Mouse (Mus musculus) lung, embryonic 16.5 days (tissue): ENCODE data around the gene Gm6309. TPM values are rescaled to one million over a fixed set of nuclear protein-coding genes. Genes with fewer than 3 reads are reported as not detected.
"Not testable (repeated sequence)": the region's sequence is repeated elsewhere in the genome, so short reads cannot be mapped to it uniquely, and the experiment has no call there.

Experiments used
- ATAC-seq: fragments of 200-750 bp; cut with Nextera tagmentation; 2 replicates; pipeline ENCODE4 v1.8.0; 2017; ENCODE audit warnings: low read depth, mild to moderate bottlenecking, moderate library complexity
- H3K27ac ChIP-seq: fragments of 300-500 bp; sonication (generic); 2 replicates; pipeline ENCODE4 v1.5.1; 2014; ENCODE audit warnings: mild to moderate bottlenecking, control low read depth, low read length
- H3K27me3 ChIP-seq: fragments of 300-500 bp; sonication (generic); 2 replicates; pipeline ENCODE4 v1.6.1; 2014; ENCODE audit warnings: low read depth, low read length, mixed read lengths; ENCODE audit not compliant: control insufficient read depth, insufficient read depth
- H3K36me3 ChIP-seq: fragments of 300-500 bp; sonication (generic); 2 replicates; pipeline ENCODE4 v1.6.1; 2014; ENCODE audit warnings: low read length; ENCODE audit not compliant: control insufficient read depth, insufficient read depth
- H3K4me1 ChIP-seq: fragments of 300-500 bp; sonication (generic); replicated peaks from 2 replicates; pipeline ENCODE4 v1.6.1; 2014; ENCODE audit warnings: low read length, mixed read lengths; ENCODE audit not compliant: control insufficient read depth, insufficient read depth
- H3K4me2 ChIP-seq: fragments of 300-500 bp; sonication (generic); 2 replicates; pipeline ENCODE4 v1.6.1; 2014; ENCODE audit warnings: low read depth, low read length, control low read depth
- H3K4me3 ChIP-seq: fragments of 300-500 bp; sonication (generic); 2 replicates; pipeline ENCODE4 v1.5.1; 2014; ENCODE audit warnings: mild to moderate bottlenecking, low read length, control low read depth
- H3K9ac ChIP-seq: fragments of 300-500 bp; sonication (generic); 2 replicates; pipeline ENCODE4 v1.6.1; 2014; ENCODE audit warnings: low read length, control low read depth
- H3K9me3 ChIP-seq: fragments of 300-500 bp; sonication (generic); 2 replicates; pipeline ENCODE4 v1.6.1; 2016; ENCODE audit warnings: low read length; ENCODE audit not compliant: control insufficient read depth
- whole genome bisulfite sequencing: fragments of 180-500 bp; shearing (Covaris S2); extraction: QIAGEN DNeasy Blood & Tissue Kit; methylation state at CpG from one replicate; pipeline ENCODE4 v1.1.7; 2014; 5-methylcytosine and 5-hydroxymethylcytosine counted together
- polyA plus RNA-seq: library from polyadenylated mRNA; unstranded; fragments of >200 nt; fragmentation: Nextera tagmentation; extraction: Ambion mirVana; gene quantifications from 2 replicates; pipeline ENCODE4 v1.2.1, GENCODE M21; 2015

The Gm6309 gene
- polyA plus RNA-seq, 1 experiment from 2014 or later: not detected

GRCm38 (mm10) chr5:146188712-146189111 is 18.2 kb upstream of the Gm6309 start:
- Histone ChIP-seq H3K4me2 (no peak overlapping the region), H3K27ac (no peak overlapping the region), H3K4me3 (no peak overlapping the region), H3K27me3 (no peaks in the 10 kb centered on the region), H3K9me3 (no peaks in the 10 kb centered on the region), H3K4me1 (no peaks in the 10 kb centered on the region), H3K9ac (no peak overlapping the region), H3K36me3 (no peaks in the 10 kb centered on the region)
- ATAC-seq: no peak
- 83% methylated on average over 7 of the region's 7 CpGs for WGBS

- Histone ChIP-seq H3K9me3 (no peaks in the 10 kb centered on the region), H3K27ac (no peak overlapping the region), H3K9ac (no peak overlapping the region), H3K36me3 (no peaks in the 10 kb centered on the region), H3K4me3 (no peak overlapping the region), H3K4me1 (no peaks in the 10 kb centered on the region), H3K4me2 (no peak overlapping the region), H3K27me3 (no peaks in the 10 kb centered on the region)
- no peak for ATAC-seq
- WGBS: 83% methylated on average over 1 of the region's 1 CpGs
These were observed 17.6 kb upstream of the Gm6309 start for GRCm38 (mm10) chr5:146188144-146188543.

DNA sequence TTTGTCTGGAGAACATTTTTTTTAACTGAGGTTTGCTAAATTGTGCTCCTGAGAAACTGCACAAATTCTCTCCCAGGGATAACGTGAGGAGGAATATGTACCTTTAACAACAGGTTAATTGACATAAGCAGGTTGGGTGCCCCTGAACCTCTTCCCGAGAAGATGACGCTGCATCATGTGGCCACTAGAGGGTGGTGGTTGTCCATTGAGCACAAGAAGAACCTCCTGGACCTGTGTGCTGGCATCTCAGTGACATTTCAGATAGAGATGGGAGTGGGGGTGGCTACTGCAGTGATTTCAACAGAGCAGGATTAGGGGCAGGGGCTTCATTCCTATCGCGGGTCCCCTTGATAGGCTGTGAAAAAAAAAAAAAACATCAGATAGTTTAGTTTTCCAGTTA is 16.9 kb upstream of the Gm6309 start:
- H3K4me2 ChIP-seq, H3K36me3 ChIP-seq, ATAC-seq, H3K9ac ChIP-seq, H3K27ac ChIP-seq, H3K4me1 ChIP-seq, H3K4me3 ChIP-seq, H3K27me3 ChIP-seq, H3K9me3 ChIP-seq: not testable (repeated sequence)
- WGBS: 19% methylated on average over 5 of the region's 5 CpGs

DNA sequence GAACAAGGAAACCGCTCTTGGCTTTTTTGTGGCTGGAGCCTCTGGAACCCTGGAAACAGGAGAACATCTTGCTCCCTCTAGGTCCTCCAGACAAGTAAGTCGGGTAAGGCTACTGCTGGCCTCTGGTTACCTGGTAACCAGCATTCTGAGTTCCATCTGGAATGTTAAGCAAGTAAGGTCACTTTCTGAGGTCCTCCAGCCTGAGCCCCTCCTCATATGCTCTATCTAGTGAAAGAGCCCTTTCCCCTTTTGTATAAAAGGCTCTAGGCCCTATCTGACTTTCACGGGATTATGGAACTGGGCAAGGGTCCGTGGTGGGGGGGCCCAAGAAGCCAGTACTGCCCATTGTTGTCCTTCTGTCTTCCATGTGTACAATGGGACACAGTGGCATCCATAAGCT is 14.7 kb upstream of the Gm6309 start, which contains the start of gene 1700001J03Rik:
TSS of gene 1700001J03Rik (minus strand) at position 101 of the 400 bp plus-strand sequence.
- not testable (repeated sequence) for H3K9me3 ChIP-seq, H3K27ac ChIP-seq, ATAC-seq, H3K4me2 ChIP-seq, H3K4me1 ChIP-seq, H3K4me3 ChIP-seq, H3K9ac ChIP-seq, H3K27me3 ChIP-seq, H3K36me3 ChIP-seq
- 63% methylated on average over 4 of the region's 4 CpGs for WGBS

DNA sequence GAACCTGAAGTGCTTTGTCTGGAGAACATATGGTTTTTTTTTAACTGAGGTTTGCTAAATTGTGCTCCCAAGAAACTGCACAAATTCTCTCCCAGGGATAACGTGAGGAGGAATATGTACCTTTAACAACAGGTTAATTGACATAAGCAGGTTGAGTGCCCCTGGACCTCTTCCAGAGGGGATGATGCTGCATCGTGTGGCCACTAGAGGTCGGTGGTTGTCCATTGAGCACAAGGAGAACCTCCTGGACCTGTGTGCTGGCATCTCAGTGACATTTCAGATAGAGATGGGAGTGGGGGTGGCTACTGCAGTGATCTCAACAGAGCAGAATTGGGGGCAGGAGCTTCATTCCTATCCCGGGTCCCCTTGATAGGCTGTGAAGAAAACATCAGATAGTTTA is 2.2 kb upstream of the Gm6309 start:
- H3K4me1 ChIP-seq, H3K4me2 ChIP-seq: not testable (repeated sequence)
- 59% methylated on average over 4 of the region's 4 CpGs for WGBS

GRCm38 (mm10) chr5:146160439-146160838 is 10.1 kb downstream of the Gm6309 start, which contains the start of gene Gm5565:
TSS of gene Gm5565 (minus strand) at chr5:146160539.
- not testable (repeated sequence) for H3K27ac ChIP-seq, H3K9me3 ChIP-seq, H3K9ac ChIP-seq, H3K4me2 ChIP-seq, H3K4me1 ChIP-seq, ATAC-seq, H3K36me3 ChIP-seq, H3K27me3 ChIP-seq, H3K4me3 ChIP-seq
- 95% methylated on average over 3 of the region's 3 CpGs for WGBS

More for the DNA sequence above, 2.2 kb upstream of the Gm6309 start:
- not testable (repeated sequence) for H3K36me3 ChIP-seq, ATAC-seq, H3K4me3 ChIP-seq, H3K27me3 ChIP-seq, H3K9me3 ChIP-seq, H3K9ac ChIP-seq, H3K27ac ChIP-seq

DNA sequence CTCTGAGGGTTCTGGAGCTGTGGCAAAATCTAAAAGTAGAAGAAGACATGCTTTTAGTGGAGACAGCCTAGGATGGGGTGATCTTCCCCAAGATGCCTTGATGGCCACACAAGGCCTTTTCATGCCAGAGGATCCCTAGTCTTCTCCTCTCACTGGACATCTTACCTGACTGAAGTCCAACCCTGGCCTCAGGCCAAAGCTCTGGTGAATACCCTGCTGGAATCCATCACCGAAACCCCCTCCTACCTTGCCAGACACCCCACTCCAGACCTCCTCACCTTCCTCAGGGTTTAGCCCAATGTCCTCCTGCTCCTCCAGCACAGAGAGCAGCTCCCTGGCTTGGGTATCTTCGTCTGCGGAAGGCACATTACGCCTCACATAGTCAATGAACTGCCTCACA is 12.2 kb downstream of the Gm6309 start:
- H3K27ac ChIP-seq, H3K36me3 ChIP-seq, H3K9me3 ChIP-seq, ATAC-seq, H3K4me1 ChIP-seq, H3K27me3 ChIP-seq, H3K9ac ChIP-seq, H3K4me2 ChIP-seq, H3K4me3 ChIP-seq: not testable (repeated sequence)
- 87% methylated on average over 4 of the region's 4 CpGs for WGBS

- 67% methylated on average over 3 of the region's 3 CpGs for WGBS
- Histone ChIP-seq H3K4me2 (no peak overlapping the region), H3K27me3 (no peaks in the 10 kb centered on the region), H3K9ac (no peak overlapping the region), H3K4me3 (no peak overlapping the region), H3K36me3 (no peaks in the 10 kb centered on the region), H3K27ac (no peak overlapping the region), H3K9me3 (no peaks in the 10 kb centered on the region), H3K4me1 (no peaks in the 10 kb centered on the region)
- no peak for ATAC-seq
These were observed 20.1 kb downstream of the Gm6309 start for GRCm38 (mm10) chr5:146150454-146150853.

DNA sequence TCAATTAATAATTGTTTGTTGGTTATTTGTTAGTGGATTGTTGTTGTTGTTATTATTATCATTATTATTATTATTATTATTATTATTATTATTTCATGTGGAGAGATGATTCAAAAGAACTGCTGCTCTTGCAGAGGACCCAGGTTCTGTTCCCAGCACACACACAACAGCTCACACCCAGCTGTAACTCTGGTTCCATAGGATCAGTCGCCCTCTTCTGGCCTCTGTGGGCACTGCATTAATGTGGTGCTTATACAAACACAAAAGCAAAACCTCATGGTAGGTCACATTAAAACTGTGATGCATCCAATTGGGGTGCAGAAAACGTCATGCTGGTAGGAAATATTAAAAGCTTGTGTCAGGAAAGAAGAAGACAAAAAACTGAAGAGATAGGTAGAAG is 22.6 kb downstream of the Gm6309 start:
- H3K36me3 ChIP-seq: no peaks in the 10 kb centered on the region
- H3K9ac ChIP-seq: no peak overlapping the region
- no peak overlapping the region for H3K4me2 ChIP-seq
- no peak for ATAC-seq
- no peaks in the 10 kb centered on the region for H3K27me3 ChIP-seq
- H3K27ac ChIP-seq: no peak overlapping the region
- no peak overlapping the region for H3K4me3 ChIP-seq
- H3K4me1 ChIP-seq: no peaks in the 10 kb centered on the region
- WGBS: 39% methylated on average over 2 of the region's 2 CpGs
- no peaks in the 10 kb centered on the region for H3K9me3 ChIP-seq
